Mouse (Mus musculus): ENCODE measurements at regions not wholly inside any gene's neighbourhood (a gene's known extent, or its start where the extent isn't known, plus 50 kb on each side); places are given as distances from the start of the nearest gene placed in this dataset.
A peak's percentile ranks its signal among the peaks of the same experiment; 100 is the strongest.

GRCm38 (mm10) chr16:5673372-5673960 lies 211.7 kb upstream of the Rbfox1 start:
- peak in 1 of 2 experiments; percentile 5 for DNase-seq (ENCODE audit: low spot score in 2 of 2)

GRCm38 (mm10) chr16:5672871-5673270 lies 212.3 kb upstream of the Rbfox1 start:
- DNase-seq (ENCODE audit: low spot score in 2 of 2), result peak in 1 of 2 experiments; percentile 18

GRCm38 (mm10) chr16:5668403-5668967 lies 216.7 kb upstream of the Rbfox1 start:
- no peak for DNase-seq (ENCODE audit: low spot score in 2 of 2)

- DNase-seq (ENCODE audit: low spot score in 2 of 2), result peak in 1 of 2 experiments; percentile 24
Measured at GRCm38 (mm10) chr16:5661918-5662317, 223.2 kb upstream of the Rbfox1 start.

GRCm38 (mm10) chr16:5651551-5651950 lies 233.6 kb upstream of the Rbfox1 start:
- DNase-seq (ENCODE audit: low spot score in 2 of 2), result no peak

GRCm38 (mm10) chr16:5651002-5651401 lies 234.2 kb upstream of the Rbfox1 start:
- no peak for DNase-seq (ENCODE audit: low spot score in 2 of 2)

- no peak for DNase-seq (ENCODE audit: low spot score in 2 of 2)
Measured at GRCm38 (mm10) chr16:5639956-5640355, 245.2 kb upstream of the Rbfox1 start.

- DNase-seq (ENCODE audit: low spot score in 2 of 2), result no peak
Measured at GRCm38 (mm10) chr16:5629996-5630395, 255.2 kb upstream of the Rbfox1 start.

GRCm38 (mm10) chr16:5627910-5628309 lies 257.2 kb upstream of the Rbfox1 start:
- no peak for DNase-seq (ENCODE audit: low spot score in 2 of 2)

- DNase-seq (ENCODE audit: low spot score in 2 of 2), result no peak
Measured at GRCm38 (mm10) chr16:5627117-5627909, 257.8 kb upstream of the Rbfox1 start.

GRCm38 (mm10) chr16:5625159-5625558 lies 260.0 kb upstream of the Rbfox1 start:
- no peak for DNase-seq (ENCODE audit: low spot score in 2 of 2)

- no peak for DNase-seq (ENCODE audit: low spot score in 2 of 2)
Measured at GRCm38 (mm10) chr16:5620566-5620965, 264.6 kb upstream of the Rbfox1 start.

- DNase-seq (ENCODE audit: low spot score in 2 of 2), result no peak
Measured at GRCm38 (mm10) chr16:5616356-5616755, 268.8 kb upstream of the Rbfox1 start.

- DNase-seq (ENCODE audit: low spot score in 2 of 2), result no peak
Measured at GRCm38 (mm10) chr16:5595359-5595758, 289.8 kb upstream of the Rbfox1 start.

- DNase-seq (ENCODE audit: low spot score in 2 of 2), result no peak
Measured at GRCm38 (mm10) chr16:5578333-5578732, 306.8 kb upstream of the Rbfox1 start.

GRCm38 (mm10) chr16:5572780-5573179 lies 312.4 kb upstream of the Rbfox1 start:
- DNase-seq (ENCODE audit: low spot score in 2 of 2), result no peak

- DNase-seq (ENCODE audit: low spot score in 2 of 2), result no peak
Measured at GRCm38 (mm10) chr16:5570619-5571018, 314.5 kb upstream of the Rbfox1 start.

GRCm38 (mm10) chr16:5569101-5569500 lies 313.3 kb upstream of the Eef2kmt start:
- DNase-seq (ENCODE audit: low spot score in 2 of 2), result no peak

- no peak for DNase-seq (ENCODE audit: low spot score in 2 of 2)
Measured at GRCm38 (mm10) chr16:5549026-5549425, 293.2 kb upstream of the Eef2kmt start.

GRCm38 (mm10) chr16:5548602-5549001 lies 292.8 kb upstream of the Eef2kmt start:
- no peak for DNase-seq (ENCODE audit: low spot score in 2 of 2)

- no peak for DNase-seq (ENCODE audit: low spot score in 2 of 2)
Measured at GRCm38 (mm10) chr16:5546808-5547207, 291.0 kb upstream of the Eef2kmt start.

GRCm38 (mm10) chr16:5545801-5546200 lies 290.0 kb upstream of the Eef2kmt start:
- no peak for DNase-seq (ENCODE audit: low spot score in 2 of 2)

GRCm38 (mm10) chr16:5544436-5544835 lies 288.7 kb upstream of the Eef2kmt start:
- DNase-seq (ENCODE audit: low spot score in 2 of 2), result no peak

Data from cerebellum, postnatal 4 days (tissue).